Mouse (Mus musculus) stomach, embryonic 16.5 days (tissue): ENCODE results near the gene Cds1. TPM values are rescaled to one million over a fixed set of nuclear protein-coding genes. Genes with fewer than 3 reads are reported as not detected.
A peak's percentile ranks its signal among the peaks of the same experiment; 100 is the strongest.

Experiments
- ATAC-seq: fragments of 200-750 bp; cut with Nextera tagmentation; 2 replicates; pipeline ENCODE4 v1.8.0; 2017; ENCODE audit warnings: moderate number of reproducible peaks, moderate TSS enrichment; ENCODE audit not compliant: insufficient read depth, low FRiP score
- H3K27ac ChIP-seq: fragments of 300-500 bp; sonication (generic); 2 replicates; pipeline ENCODE4 v1.5.1; 2014; ENCODE audit warnings: low read length
- H3K27me3 ChIP-seq: fragments of 300-500 bp; sonication (generic); 2 replicates; pipeline ENCODE4 v1.6.1; 2014; ENCODE audit warnings: low read length, control low read depth, mixed read lengths; ENCODE audit not compliant: control insufficient read depth, insufficient read depth
- H3K36me3 ChIP-seq: fragments of 300-500 bp; sonication (generic); 2 replicates; pipeline ENCODE4 v1.6.1; 2014; ENCODE audit warnings: low read length; ENCODE audit not compliant: control insufficient read depth, insufficient read depth
- H3K4me1 ChIP-seq: fragments of 300-500 bp; sonication (generic); 2 replicates; pipeline ENCODE4 v1.6.1; 2014; ENCODE audit warnings: low read length, control low read depth, mixed read lengths; ENCODE audit not compliant: control insufficient read depth, insufficient read depth
- H3K4me2 ChIP-seq: fragments of 300-500 bp; sonication (generic); 2 replicates; pipeline ENCODE4 v1.6.1; 2014; ENCODE audit warnings: low read depth, low read length, mixed read lengths
- H3K4me3 ChIP-seq: fragments of 300-500 bp; sonication (generic); replicated peaks from 2 replicates; pipeline ENCODE4 v1.5.1; 2014; ENCODE audit warnings: mild to moderate bottlenecking, low read length
- H3K9ac ChIP-seq: fragments of 300-500 bp; sonication (generic); 2 replicates; pipeline ENCODE4 v1.6.1; 2014; ENCODE audit warnings: low read length
- H3K9me3 ChIP-seq: fragments of 300-500 bp; sonication (generic); replicated peaks from 2 replicates; pipeline ENCODE4 v1.6.1; 2016; ENCODE audit warnings: low read length, control low read depth; ENCODE audit not compliant: control insufficient read depth
- WGBS: fragments of 180-500 bp; shearing (Covaris S2); extraction: QIAGEN DNeasy Blood & Tissue Kit; methylation state at CpG from one replicate; pipeline ENCODE4 v1.1.7; 2014; 5-methylcytosine and 5-hydroxymethylcytosine counted together
- polyA plus RNA-seq: library from polyadenylated mRNA; unstranded; fragments of >200 nt; fragmentation: Nextera tagmentation; extraction: Ambion mirVana; gene quantifications from 2 replicates; pipeline ENCODE4 v1.2.1, GENCODE M21; 2015

Gene Cds1
- polyA plus RNA-seq, 1 experiment from 2014 or later, result 9.9 TPM

DNA sequence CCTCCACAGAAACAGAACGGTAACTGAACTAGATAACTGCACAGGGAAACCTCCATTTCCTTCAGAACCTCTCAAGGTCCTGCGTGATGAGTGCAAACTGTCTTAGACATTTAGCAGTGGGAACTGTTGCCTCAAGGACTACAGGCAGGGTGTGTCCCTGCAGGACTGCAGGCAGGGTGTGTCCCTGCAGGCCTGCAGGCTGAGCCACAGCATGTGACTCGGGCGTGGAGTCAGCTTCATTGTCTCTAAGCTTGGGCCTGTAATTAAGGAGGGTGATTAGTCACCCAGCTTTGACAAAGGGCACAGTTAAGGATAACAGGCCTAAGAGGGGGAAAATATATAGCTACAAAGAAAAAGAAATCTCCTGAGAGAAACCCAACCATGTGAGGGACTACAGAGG lies 82.8 kb downstream of the Cds1 start:
- Histone ChIP-seq H3K27ac (peak overlapping the region; percentile 39), H3K9ac (no peak overlapping the region), H3K27me3 (no peaks in the 10 kb centered on the region), H3K9me3 (no peaks in the 10 kb centered on the region), H3K4me3 (no peak overlapping the region), H3K4me2 (no peak overlapping the region), H3K4me1 (no peaks in the 10 kb centered on the region), H3K36me3 (peaks cover 19% of the 10 kb centered on the region)
- WGBS, result 57% methylated on average over 4 of the region's 4 CpGs
- ATAC-seq, result peak; percentile 87

DNA sequence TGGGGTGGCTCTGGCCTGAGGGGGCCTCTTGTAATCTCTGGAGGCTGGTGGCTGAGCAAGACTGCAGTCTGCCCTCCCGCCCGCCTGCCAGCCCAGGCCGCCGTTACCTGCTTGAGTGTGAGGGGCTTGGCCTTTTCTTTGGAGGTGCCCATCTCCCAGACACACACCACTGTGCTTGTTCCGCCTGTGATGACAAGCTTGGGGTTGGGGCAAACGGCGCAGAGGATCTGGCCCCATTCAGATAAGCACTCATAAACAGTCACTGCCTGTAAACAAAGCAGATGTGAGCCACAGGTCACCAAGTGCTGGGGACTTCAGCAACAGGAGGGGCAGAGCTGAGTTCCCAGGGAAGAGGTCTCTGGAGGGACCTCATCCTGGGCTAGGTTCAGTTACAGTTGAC lies 86.2 kb downstream of the Cds1 start:
- no peak for ATAC-seq
- H3K4me1 ChIP-seq, result no peaks in the 10 kb centered on the region
- no peaks in the 10 kb centered on the region for H3K27me3 ChIP-seq
- H3K4me2 ChIP-seq, result no peak overlapping the region
- peaks cover 31% of the 10 kb centered on the region for H3K36me3 ChIP-seq
- WGBS, result 77% methylated on average over 7 of the region's 7 CpGs
- H3K4me3 ChIP-seq, result no peak overlapping the region
- no peak overlapping the region for H3K27ac ChIP-seq
- no peak overlapping the region for H3K9ac ChIP-seq
- H3K9me3 ChIP-seq, result no peaks in the 10 kb centered on the region

DNA sequence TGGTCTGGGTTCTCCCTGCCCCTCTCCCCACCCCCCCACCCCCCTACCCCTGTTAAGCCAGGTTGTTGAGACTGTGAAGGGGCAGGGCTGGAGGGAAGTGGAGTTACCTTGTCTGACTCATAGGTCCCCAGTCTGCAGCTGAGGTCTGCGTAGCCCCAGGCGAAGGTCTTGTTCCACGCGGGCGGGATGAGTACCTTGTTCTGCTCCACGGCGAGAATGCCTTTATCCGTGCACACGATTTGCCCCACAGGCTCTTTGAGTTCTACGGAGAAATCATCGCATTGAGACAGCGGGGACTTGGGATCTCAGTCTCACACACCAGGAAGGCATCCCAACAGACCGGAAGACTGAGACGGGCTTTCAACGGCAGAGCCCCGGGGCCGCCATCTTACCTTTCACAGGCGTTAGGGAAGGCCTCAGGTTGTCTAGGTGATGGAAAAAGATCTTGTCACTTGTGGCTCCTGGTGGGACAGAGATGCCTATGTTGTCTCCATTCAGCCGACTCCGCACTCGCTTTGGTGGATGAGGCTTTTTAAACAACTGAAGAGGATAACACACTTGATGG lies 87.3 kb downstream of the Cds1 start:
- no peak for ATAC-seq
- Histone ChIP-seq H3K4me1 (no peaks in the 10 kb centered on the region), H3K27me3 (no peaks in the 10 kb centered on the region), H3K4me3 (no peak overlapping the region), H3K36me3 (peaks cover 24% of the 10 kb centered on the region), H3K9me3 (no peaks in the 10 kb centered on the region), H3K4me2 (no peak overlapping the region), H3K9ac (no peak overlapping the region), H3K27ac (no peak overlapping the region)
- WGBS, result 96% methylated on average over 21 of the region's 21 CpGs

DNA sequence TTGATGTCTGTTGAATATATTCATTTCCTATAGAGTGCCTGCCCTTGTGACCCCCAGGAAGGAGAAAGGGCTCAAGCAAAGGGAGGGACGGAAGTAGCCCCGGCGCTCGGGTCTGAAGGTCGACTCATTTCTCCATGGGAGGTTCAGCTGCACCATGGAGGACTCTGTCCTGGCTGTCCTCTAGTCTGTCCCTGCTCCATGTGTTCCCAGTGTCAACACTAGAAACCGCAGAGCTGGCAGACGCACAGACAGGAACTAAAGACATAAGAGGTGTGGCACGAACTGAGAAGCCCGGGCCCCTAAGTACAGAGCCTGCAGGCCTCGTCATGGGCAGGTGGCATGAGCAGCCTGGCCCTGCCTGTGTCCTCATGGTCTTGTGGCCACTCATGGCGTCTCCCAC lies 89.2 kb downstream of the Cds1 start:
- Histone ChIP-seq H3K4me2 (no peak overlapping the region), H3K27ac (no peak overlapping the region), H3K4me1 (no peaks in the 10 kb centered on the region), H3K9ac (no peak overlapping the region), H3K27me3 (no peaks in the 10 kb centered on the region), H3K36me3 (peaks cover 27% of the 10 kb centered on the region), H3K9me3 (no peaks in the 10 kb centered on the region), H3K4me3 (no peak overlapping the region)
- WGBS, result 92% methylated on average over 11 of the region's 11 CpGs
- no peak for ATAC-seq

DNA sequence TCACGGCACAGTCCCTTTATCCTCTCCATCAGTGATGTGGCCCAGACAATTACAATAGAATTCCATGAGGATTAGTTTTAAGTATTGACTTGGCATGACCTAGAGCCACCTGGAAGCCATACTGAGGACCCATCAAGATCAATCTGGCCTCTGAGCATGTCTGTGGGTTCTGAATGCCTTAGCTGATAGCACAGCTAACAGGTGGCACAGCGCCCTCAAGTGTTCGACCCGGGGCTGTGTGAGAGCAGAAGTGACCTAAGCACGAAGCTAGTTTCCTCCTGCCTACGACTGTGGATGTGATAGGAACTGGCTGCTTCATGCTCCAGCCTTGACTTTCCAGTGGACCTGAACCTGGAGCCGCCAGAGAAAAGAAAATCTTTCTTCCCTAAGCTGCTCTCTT lies 89.7 kb downstream of the Cds1 start:
- ATAC-seq, result no peak
- no peaks in the 10 kb centered on the region for H3K27me3 ChIP-seq
- no peak overlapping the region for H3K4me2 ChIP-seq
- H3K4me1 ChIP-seq, result no peaks in the 10 kb centered on the region
- no peak overlapping the region for H3K9ac ChIP-seq
- H3K9me3 ChIP-seq, result no peaks in the 10 kb centered on the region
- H3K36me3 ChIP-seq, result peaks cover 27% of the 10 kb centered on the region
- H3K27ac ChIP-seq, result no peak overlapping the region
- H3K4me3 ChIP-seq, result no peak overlapping the region
- WGBS, result 89% methylated on average over 7 of the region's 7 CpGs

DNA sequence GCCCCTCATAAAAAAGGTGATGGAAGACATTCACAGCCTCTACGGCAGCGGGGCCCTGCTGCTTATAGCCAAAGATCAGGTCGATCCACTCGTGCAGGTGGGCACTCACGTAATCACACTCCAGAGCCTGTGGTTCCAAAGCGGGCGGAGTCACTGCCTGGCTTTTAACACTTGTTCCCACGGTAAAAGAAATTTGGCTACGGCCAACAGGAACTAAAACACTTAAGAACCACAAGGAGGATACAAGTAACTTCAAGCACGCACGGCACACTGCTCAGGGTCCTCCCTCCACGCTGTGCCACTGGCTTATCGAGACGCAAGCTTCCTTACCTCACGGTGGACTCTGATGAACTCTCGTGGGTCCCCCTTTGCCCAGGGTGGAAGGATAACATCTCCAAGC lies 90.5 kb downstream of the Cds1 start:
- Histone ChIP-seq H3K36me3 (peaks cover 30% of the 10 kb centered on the region), H3K27me3 (no peaks in the 10 kb centered on the region), H3K4me3 (no peak overlapping the region), H3K4me2 (no peak overlapping the region), H3K4me1 (no peaks in the 10 kb centered on the region), H3K9ac (no peak overlapping the region), H3K27ac (no peak overlapping the region), H3K9me3 (no peaks in the 10 kb centered on the region)
- no peak for ATAC-seq
- WGBS, result 92% methylated on average over 16 of the region's 16 CpGs

DNA sequence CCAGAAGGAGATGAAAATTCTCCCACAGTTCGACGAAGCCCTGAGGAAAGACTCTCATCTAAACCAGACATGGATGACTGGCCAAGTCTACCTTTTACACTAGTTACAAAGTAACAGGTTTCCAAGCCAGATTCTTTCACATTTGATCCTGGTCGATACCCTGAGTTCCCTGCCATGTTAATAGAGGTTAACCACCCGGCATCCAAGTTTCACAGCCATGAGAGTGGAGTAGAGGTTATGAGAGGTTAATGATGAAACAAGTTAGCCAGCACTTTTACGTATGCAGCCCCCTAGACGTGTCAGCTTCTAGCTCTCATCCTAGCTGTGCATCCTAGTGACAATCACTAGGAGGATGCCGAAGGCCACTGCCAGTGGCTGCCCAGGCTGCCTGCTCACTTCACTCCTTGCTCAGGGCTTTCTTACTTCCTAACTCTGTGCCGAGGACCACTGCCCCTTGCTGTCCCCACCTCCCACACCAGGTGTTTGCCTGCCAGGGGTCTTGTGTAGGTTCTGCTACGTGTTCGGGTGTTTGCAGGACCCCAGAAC lies 94.0 kb downstream of the Cds1 start:
- Histone ChIP-seq H3K27ac (no peak overlapping the region), H3K4me2 (no peak overlapping the region), H3K27me3 (no peaks in the 10 kb centered on the region), H3K9me3 (no peaks in the 10 kb centered on the region), H3K9ac (no peak overlapping the region), H3K4me1 (no peaks in the 10 kb centered on the region), H3K36me3 (peaks cover 41% of the 10 kb centered on the region), H3K4me3 (no peak overlapping the region)
- no peak for ATAC-seq
- 90% methylated on average over 10 of the region's 10 CpGs for WGBS

DNA sequence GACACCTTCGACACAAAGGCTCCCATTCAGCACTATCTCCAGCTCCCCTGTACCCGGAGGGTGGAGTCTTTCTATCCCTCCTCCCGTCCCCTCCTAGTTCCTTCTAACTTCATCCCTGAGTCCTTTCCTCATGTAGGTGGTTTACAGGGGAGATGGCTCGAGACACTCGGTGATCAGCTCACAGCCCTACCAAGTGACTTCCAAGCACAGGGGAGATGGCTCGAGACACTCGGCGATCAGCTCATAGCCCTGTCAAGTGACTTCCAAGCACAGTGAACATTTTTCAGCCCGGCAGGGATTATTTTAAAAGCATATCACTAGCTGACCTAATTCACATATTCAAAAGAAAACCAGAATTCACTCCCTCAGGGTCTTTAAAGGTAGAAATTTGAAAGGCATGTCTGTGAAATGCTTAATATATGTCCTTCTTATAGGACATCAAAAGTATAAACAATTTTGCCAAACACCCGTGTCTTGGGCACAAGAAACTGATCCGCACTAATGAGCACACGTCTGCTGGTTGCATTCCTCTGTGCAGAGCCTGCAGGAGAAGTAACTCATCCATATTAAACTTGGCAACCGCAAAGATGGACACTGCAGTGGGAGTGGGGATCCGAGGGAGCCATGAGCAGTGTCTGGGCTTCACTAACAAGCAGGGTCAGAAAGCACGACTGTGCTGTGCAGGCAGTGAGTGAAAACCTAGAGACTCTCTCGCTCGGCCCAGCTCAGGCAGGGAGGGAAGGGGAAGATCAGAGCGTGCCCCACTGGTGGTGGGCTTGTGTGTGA lies 97.0 kb downstream of the Cds1 start:
- no peaks in the 10 kb centered on the region for H3K27me3 ChIP-seq
- no peak overlapping the region for H3K4me3 ChIP-seq
- no peaks in the 10 kb centered on the region for H3K9me3 ChIP-seq
- ATAC-seq, result no peak
- H3K9ac ChIP-seq, result no peak overlapping the region
- peaks cover 32% of the 10 kb centered on the region for H3K36me3 ChIP-seq
- H3K4me1 ChIP-seq, result no peaks in the 10 kb centered on the region
- WGBS, result 90% methylated on average over 18 of the region's 18 CpGs
- no peak overlapping the region for H3K4me2 ChIP-seq
- no peak overlapping the region for H3K27ac ChIP-seq

DNA sequence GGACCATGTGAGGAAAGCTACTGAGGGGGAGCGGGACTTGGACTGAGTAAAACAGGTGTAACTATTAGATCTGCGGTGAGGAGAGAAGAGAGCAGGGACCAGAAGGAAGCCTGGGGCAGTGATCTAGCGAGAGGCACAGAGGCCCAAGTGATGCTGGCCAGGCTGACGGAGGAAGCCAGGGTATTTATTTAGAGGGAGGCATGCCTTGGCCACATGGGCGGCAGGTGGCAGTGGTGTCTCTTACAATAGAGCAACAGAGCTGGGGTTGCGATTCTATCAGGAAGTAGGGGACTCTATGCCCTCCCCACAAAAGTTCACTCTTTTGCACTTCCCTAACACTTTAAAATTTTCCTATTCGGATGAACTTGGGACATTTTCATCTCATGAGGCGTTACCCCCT lies 97.7 kb downstream of the Cds1 start:
- 86% methylated on average over 8 of the region's 8 CpGs for WGBS
- Histone ChIP-seq H3K9me3 (no peaks in the 10 kb centered on the region), H3K9ac (no peak overlapping the region), H3K27me3 (no peaks in the 10 kb centered on the region), H3K4me1 (no peaks in the 10 kb centered on the region), H3K36me3 (peaks cover 32% of the 10 kb centered on the region), H3K4me3 (no peak overlapping the region), H3K4me2 (no peak overlapping the region), H3K27ac (no peak overlapping the region)
- ATAC-seq, result no peak
